Mouse (Mus musculus) liver, adult 10 weeks (tissue): ENCODE measurements around the gene Olfr58. TPM values are rescaled to one million over a fixed set of nuclear protein-coding genes. Genes with fewer than 3 reads are reported as not detected.

Experiments
- polyA plus RNA-seq: library from polyadenylated mRNA; stranded (reverse); fragments of 350-450 nt; fragmentation: Illumina TruSeq; extraction: RNeasy Lipid Tissue Mini Kit (QIAGEN cat#74804); gene quantifications from one replicate; pipeline ENCODE4 v1.2.3, GENCODE M21; 2014; ENCODE audit warnings: low read depth, low replicate concordance

Gene Olfr58
- polyA plus RNA-seq: not detected

DNA sequence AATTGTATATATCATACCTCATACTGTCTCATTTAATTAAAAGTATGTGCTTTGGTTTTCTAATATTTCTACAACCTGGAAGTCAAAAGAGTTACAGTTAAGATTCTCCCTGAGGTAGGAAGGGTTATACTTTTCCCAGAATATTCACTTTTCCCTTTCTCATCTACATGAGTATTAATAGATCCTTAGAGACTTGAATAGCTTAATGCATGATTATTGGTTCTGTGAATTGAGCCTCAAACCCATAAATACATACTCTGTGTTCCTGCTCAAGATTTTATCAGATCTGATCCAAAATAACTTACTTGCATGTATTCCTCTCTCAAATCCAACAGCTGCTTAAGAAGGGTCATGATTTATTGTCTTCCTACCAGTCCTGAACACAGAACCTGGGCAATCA is at the start of gene Olfr58:
Gene Olfr58, plus strand, starts transcription at position 301 of the 400 bp plus-strand sequence.

DNA sequence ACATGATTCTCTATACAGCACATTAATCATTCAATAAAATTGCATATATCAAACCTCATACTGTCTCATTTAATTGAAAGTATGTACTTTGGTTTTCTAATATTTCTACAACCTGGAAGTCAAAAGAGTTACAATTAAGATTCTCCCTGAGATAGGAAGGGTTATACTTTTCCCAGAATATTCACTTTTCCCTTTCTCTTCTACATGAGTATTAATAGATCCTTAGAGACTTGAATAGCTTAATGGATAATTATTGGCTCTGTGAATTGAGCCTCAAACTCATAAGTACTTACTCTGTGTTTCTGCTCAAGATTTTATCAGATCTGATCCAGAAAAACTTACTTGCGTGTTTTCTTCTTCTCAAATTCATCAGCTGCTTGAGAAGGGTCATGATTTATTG is 24.5 kb downstream of the Olfr58 start, which contains the start of gene Olfr859:
Gene Olfr859, plus strand, starts transcription at position 301 of the 400 bp plus-strand sequence.

Other genes starting within 250 kb of the Olfr58 start
- not detected for gene Olfr853, start 239.2 kb upstream of the Olfr58 start, polyA plus RNA-seq
- not detected for gene Olfr854, start 212.9 kb upstream of the Olfr58 start, polyA plus RNA-seq
- gene Olfr855, start 197.7 kb upstream of the Olfr58 start, polyA plus RNA-seq: not detected
- gene Zfp317, start 158.2 kb upstream of the Olfr58 start, polyA plus RNA-seq: 16.1 TPM
- not detected for gene Olfr857, start 70.8 kb upstream of the Olfr58 start, polyA plus RNA-seq
- not detected for gene Olfr859, start 24.6 kb downstream of the Olfr58 start, polyA plus RNA-seq
- not detected for gene Olfr860, start 69.5 kb downstream of the Olfr58 start, polyA plus RNA-seq
- gene Olfr862, start 107.7 kb downstream of the Olfr58 start, polyA plus RNA-seq: not detected
- gene Olfr77, start 136.6 kb downstream of the Olfr58 start, polyA plus RNA-seq: not detected
- not detected for gene Olfr866, start 247.8 kb downstream of the Olfr58 start, polyA plus RNA-seq